Mouse (Mus musculus): Measurements from ENCODE around the gene Cdipt. TPM values are rescaled to one million over a fixed set of nuclear protein-coding genes. Genes with fewer than 3 reads are reported as not detected.
A peak's percentile ranks its signal among the peaks of the same experiment; 100 is the strongest.

Cdipt gene
- 66.4 and 67.4 TPM in 2 replicates for polyA plus RNA-seq (2014; fragmentation: Nextera tagmentation; extraction: Ambion mirVana)

- Histone ChIP-seq H3K9ac (ENCODE audit: low read length) (peak within 1 kb of the TSS; percentile 89), H3K4me2 (peak within 1 kb of the TSS; percentile 85), H3K4me1 (ENCODE audit: control insufficient read depth, insufficient read depth, low read length) (peaks cover 8% of the 10 kb centered on the region), H3K27me3 (ENCODE audit: control insufficient read depth, insufficient read depth, low read length) (no peaks in the 10 kb centered on the region), H3K27ac (ENCODE audit: low read depth, low read length) (peak within 1 kb of the TSS; percentile 93), H3K4me3 (ENCODE audit: low read depth, low read length) (peak within 1 kb of the TSS; percentile 76), H3K9me3 (ENCODE audit: control insufficient read depth, low read length) (no peaks in the 10 kb centered on the region), H3K36me3 (ENCODE audit: control insufficient read depth, insufficient read depth, low read length) (peaks cover 11% of the 10 kb centered on the region)
- WGBS = 9% methylated on average over 1 of the region's 1 CpGs
- DNase-seq (ENCODE audit: low spot score, missing footprints) (no peak), ATAC-seq (ENCODE audit: low FRiP score) (no peak)
These were observed at the start of gene Cdipt for GRCm38 (mm10) chr7:126975893-126975949. Gene Cdipt (plus strand): TSS chr7:126975914.

- Histone ChIP-seq H3K27ac (ENCODE audit: low read depth, low read length) (no peak overlapping the region), H3K4me2 (no peak overlapping the region), H3K9me3 (ENCODE audit: control insufficient read depth, low read length) (no peaks in the 10 kb centered on the region), H3K4me1 (ENCODE audit: control insufficient read depth, insufficient read depth, low read length) (peaks cover 25% of the 10 kb centered on the region), H3K36me3 (ENCODE audit: control insufficient read depth, insufficient read depth, low read length) (no peaks in the 10 kb centered on the region), H3K4me3 (ENCODE audit: low read depth, low read length) (no peak overlapping the region), H3K9ac (ENCODE audit: low read length) (no peak overlapping the region), H3K27me3 (ENCODE audit: control insufficient read depth, insufficient read depth, low read length) (no peaks in the 10 kb centered on the region)
- 63% methylated on average over 3 of the region's 3 CpGs for WGBS
- DNase-seq (ENCODE audit: low spot score, missing footprints) (no peak), ATAC-seq (ENCODE audit: low FRiP score) (no peak)
These were observed 49.4 kb upstream of the Cdipt start for GRCm38 (mm10) chr7:126926299-126926698.

GRCm38 (mm10) chr7:126928384-126929037, 47.2 kb upstream of the Cdipt start, which contains the start of gene Kctd13:
Gene Kctd13 (plus strand): TSS chr7:126928879.
- Histone ChIP-seq H3K36me3 (ENCODE audit: control insufficient read depth, insufficient read depth, low read length) (peaks cover 4% of the 10 kb centered on the region; the same call in 1 of the 2 replicates), H3K4me1 (ENCODE audit: control insufficient read depth, insufficient read depth, low read length) (peaks cover 10% of the 10 kb centered on the region), H3K27me3 (ENCODE audit: control insufficient read depth, insufficient read depth, low read length) (no peaks in the 10 kb centered on the region), H3K4me2 (peak within 1 kb of the TSS; percentile 98), H3K4me3 (ENCODE audit: low read depth, low read length) (peak within 1 kb of the TSS; percentile 86), H3K9ac (ENCODE audit: low read length) (peak within 1 kb of the TSS; percentile 84), H3K9me3 (ENCODE audit: control insufficient read depth, low read length) (no peaks in the 10 kb centered on the region), H3K27ac (ENCODE audit: low read depth, low read length) (peak within 1 kb of the TSS; percentile 51)
- peak; percentile 99 for DNase-seq (ENCODE audit: low spot score, missing footprints)
- peak; percentile 97 for ATAC-seq (ENCODE audit: low FRiP score)
- WGBS = 5% methylated on average over 52 of the region's 56 CpGs

- Histone ChIP-seq H3K4me1 (ENCODE audit: control insufficient read depth, insufficient read depth, low read length) (peaks cover 10% of the 10 kb centered on the region), H3K36me3 (ENCODE audit: control insufficient read depth, insufficient read depth, low read length) (peaks cover 4% of the 10 kb centered on the region; the same call in 1 of the 2 replicates), H3K9ac (ENCODE audit: low read length) (peak overlapping the region; percentile 84), H3K4me2 (peak overlapping the region; percentile 98), H3K4me3 (ENCODE audit: low read depth, low read length) (peak overlapping the region; percentile 86), H3K27me3 (ENCODE audit: control insufficient read depth, insufficient read depth, low read length) (no peaks in the 10 kb centered on the region), H3K9me3 (ENCODE audit: control insufficient read depth, low read length) (no peaks in the 10 kb centered on the region), H3K27ac (ENCODE audit: low read depth, low read length) (peak overlapping the region; percentile 51)
- under 1% methylated on average over 27 of the region's 27 CpGs for WGBS
- ATAC-seq (ENCODE audit: low FRiP score) (no peak; the same call in 1 of the 2 replicates), DNase-seq (ENCODE audit: low spot score, missing footprints) (no peak)
These were observed 46.7 kb upstream of the Cdipt start for GRCm38 (mm10) chr7:126929046-126929445.

- Histone ChIP-seq H3K9ac (ENCODE audit: low read length) (no peak overlapping the region), H3K4me3 (ENCODE audit: low read depth, low read length) (no peak overlapping the region), H3K36me3 (ENCODE audit: control insufficient read depth, insufficient read depth, low read length) (peaks cover 11% of the 10 kb centered on the region), H3K4me1 (ENCODE audit: control insufficient read depth, insufficient read depth, low read length) (peaks cover 10% of the 10 kb centered on the region), H3K9me3 (ENCODE audit: control insufficient read depth, low read length) (no peaks in the 10 kb centered on the region), H3K27ac (ENCODE audit: low read depth, low read length) (no peak overlapping the region), H3K4me2 (no peak overlapping the region), H3K27me3 (ENCODE audit: control insufficient read depth, insufficient read depth, low read length) (no peaks in the 10 kb centered on the region)
- DNase-seq (ENCODE audit: low spot score, missing footprints) (no peak), ATAC-seq (ENCODE audit: low FRiP score) (no peak)
- 91% methylated on average over 2 of the region's 2 CpGs for WGBS
These were observed 43.1 kb upstream of the Cdipt start for GRCm38 (mm10) chr7:126932652-126933051.

GRCm38 (mm10) chr7:126941171-126941570, 34.5 kb upstream of the Cdipt start:
- peaks cover 7% of the 10 kb centered on the region; the same call in 1 of the 2 replicates for H3K4me1 ChIP-seq (ENCODE audit: control insufficient read depth, insufficient read depth, low read length)
- H3K36me3 ChIP-seq (ENCODE audit: control insufficient read depth, insufficient read depth, low read length) = peaks cover 15% of the 10 kb centered on the region; the same call in 1 of the 2 replicates
- no peaks in the 10 kb centered on the region for H3K27me3 ChIP-seq (ENCODE audit: control insufficient read depth, insufficient read depth, low read length)
- no peak for ATAC-seq (ENCODE audit: low FRiP score)
- no peak overlapping the region for H3K4me3 ChIP-seq (ENCODE audit: low read depth, low read length)
- 52% methylated on average over 6 of the region's 6 CpGs for WGBS
- H3K27ac ChIP-seq (ENCODE audit: low read depth, low read length) = no peak overlapping the region
- no peak overlapping the region for H3K4me2 ChIP-seq
- no peak overlapping the region for H3K9ac ChIP-seq (ENCODE audit: low read length)
- DNase-seq (ENCODE audit: low spot score, missing footprints) = peak; percentile 62
- no peaks in the 10 kb centered on the region for H3K9me3 ChIP-seq (ENCODE audit: control insufficient read depth, low read length)

GRCm38 (mm10) chr7:126941801-126942200, 33.9 kb upstream of the Cdipt start:
- Histone ChIP-seq H3K36me3 (ENCODE audit: control insufficient read depth, insufficient read depth, low read length) (peaks cover 15% of the 10 kb centered on the region; the same call in 1 of the 2 replicates), H3K27ac (ENCODE audit: low read depth, low read length) (no peak overlapping the region), H3K4me2 (no peak overlapping the region), H3K4me1 (ENCODE audit: control insufficient read depth, insufficient read depth, low read length) (peaks cover 7% of the 10 kb centered on the region; the same call in 1 of the 2 replicates), H3K4me3 (ENCODE audit: low read depth, low read length) (no peak overlapping the region), H3K9ac (ENCODE audit: low read length) (no peak overlapping the region), H3K27me3 (ENCODE audit: control insufficient read depth, insufficient read depth, low read length) (no peaks in the 10 kb centered on the region), H3K9me3 (ENCODE audit: control insufficient read depth, low read length) (no peaks in the 10 kb centered on the region)
- ATAC-seq (ENCODE audit: low FRiP score) (0 out of 2 replicates have a peak, but pooled peaks have one; percentile 30), DNase-seq (ENCODE audit: low spot score, missing footprints) (peak; percentile 56)
- 64% methylated on average over 5 of the region's 5 CpGs for WGBS

- no peak overlapping the region for H3K4me2 ChIP-seq
- H3K27me3 ChIP-seq (ENCODE audit: control insufficient read depth, insufficient read depth, low read length) = peaks cover 16% of the 10 kb centered on the region
- H3K4me3 ChIP-seq (ENCODE audit: low read depth, low read length) = no peak overlapping the region
- ATAC-seq (ENCODE audit: low FRiP score) = no peak
- peaks cover 11% of the 10 kb centered on the region for H3K4me1 ChIP-seq (ENCODE audit: control insufficient read depth, insufficient read depth, low read length)
- H3K9ac ChIP-seq (ENCODE audit: low read length) = no peak overlapping the region
- H3K36me3 ChIP-seq (ENCODE audit: control insufficient read depth, insufficient read depth, low read length) = peaks cover 7% of the 10 kb centered on the region; the same call in 1 of the 2 replicates
- H3K27ac ChIP-seq (ENCODE audit: low read depth, low read length) = no peak overlapping the region
- H3K9me3 ChIP-seq (ENCODE audit: control insufficient read depth, low read length) = no peaks in the 10 kb centered on the region
- 44% methylated on average over 3 of the region's 3 CpGs for WGBS
- DNase-seq (ENCODE audit: low spot score, missing footprints) = peak; percentile 84
These were observed 29.2 kb upstream of the Cdipt start for GRCm38 (mm10) chr7:126946530-126946929.

- H3K9ac ChIP-seq (ENCODE audit: low read length) = peak overlapping the region; percentile 10; the same call in 1 of the 2 replicates
- WGBS = 82% methylated on average over 10 of the region's 10 CpGs
- H3K27ac ChIP-seq (ENCODE audit: low read depth, low read length) = no peak overlapping the region
- DNase-seq (ENCODE audit: low spot score, missing footprints) = peak; percentile 82
- H3K27me3 ChIP-seq (ENCODE audit: control insufficient read depth, insufficient read depth, low read length) = peaks cover 22% of the 10 kb centered on the region
- ATAC-seq (ENCODE audit: low FRiP score) = no peak
- peak overlapping the region; percentile 53 for H3K4me2 ChIP-seq
- H3K4me3 ChIP-seq (ENCODE audit: low read depth, low read length) = no peak overlapping the region
- H3K36me3 ChIP-seq (ENCODE audit: control insufficient read depth, insufficient read depth, low read length) = peaks cover 7% of the 10 kb centered on the region; the same call in 1 of the 2 replicates
- H3K9me3 ChIP-seq (ENCODE audit: control insufficient read depth, low read length) = no peaks in the 10 kb centered on the region
- H3K4me1 ChIP-seq (ENCODE audit: control insufficient read depth, insufficient read depth, low read length) = peaks cover 6% of the 10 kb centered on the region
These were observed 27.1 kb upstream of the Cdipt start for GRCm38 (mm10) chr7:126948626-126949025.
